Mouse (Mus musculus): ENCODE results near the gene Tmem198.
A peak's percentile ranks its signal among the peaks of the same experiment; 100 is the strongest.

The Tmem198 gene

DNA sequence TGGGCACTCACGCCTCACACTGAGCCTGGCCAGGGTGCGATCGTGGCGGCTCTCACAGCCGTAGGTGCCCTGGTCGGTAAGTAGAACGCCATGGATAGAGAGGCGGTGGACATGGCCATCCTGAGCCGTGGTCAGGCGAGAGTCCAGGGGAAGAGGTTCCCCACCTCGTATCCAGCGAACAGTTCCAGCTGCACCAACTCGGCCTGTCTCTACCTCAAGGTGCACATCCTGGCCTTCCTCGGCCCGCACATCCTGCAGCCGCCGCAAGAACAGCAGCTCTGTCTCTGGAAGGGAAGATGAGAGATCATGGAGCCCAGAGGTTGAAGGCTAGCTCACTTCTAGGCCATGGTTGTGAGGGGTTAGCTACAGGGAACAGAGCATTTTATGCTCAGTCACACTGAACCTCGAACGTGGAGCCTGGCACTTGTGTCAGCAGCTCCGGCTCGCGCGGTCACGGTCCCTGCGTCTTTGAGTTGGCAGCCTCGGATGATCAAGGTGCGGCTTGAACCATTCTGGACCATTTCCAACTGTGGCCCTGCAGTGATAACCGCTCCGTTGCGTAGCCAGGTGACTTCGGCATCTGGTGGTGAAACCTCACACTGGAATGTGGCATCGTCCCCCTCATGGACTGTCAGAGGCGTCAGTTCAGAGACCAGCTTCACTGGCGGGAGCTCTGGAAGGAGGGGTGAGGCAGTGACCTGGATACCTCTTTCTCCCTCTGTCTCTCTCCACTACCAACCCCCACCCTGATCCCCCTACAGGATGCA, 11.6 kb downstream of the Tmem198 start:
- DNase-seq, result no peak

- DNase-seq, result no peak
These were observed 13.3 kb downstream of the Tmem198 start for GRCm38 (mm10) chr1:75492579-75493170.

DNA sequence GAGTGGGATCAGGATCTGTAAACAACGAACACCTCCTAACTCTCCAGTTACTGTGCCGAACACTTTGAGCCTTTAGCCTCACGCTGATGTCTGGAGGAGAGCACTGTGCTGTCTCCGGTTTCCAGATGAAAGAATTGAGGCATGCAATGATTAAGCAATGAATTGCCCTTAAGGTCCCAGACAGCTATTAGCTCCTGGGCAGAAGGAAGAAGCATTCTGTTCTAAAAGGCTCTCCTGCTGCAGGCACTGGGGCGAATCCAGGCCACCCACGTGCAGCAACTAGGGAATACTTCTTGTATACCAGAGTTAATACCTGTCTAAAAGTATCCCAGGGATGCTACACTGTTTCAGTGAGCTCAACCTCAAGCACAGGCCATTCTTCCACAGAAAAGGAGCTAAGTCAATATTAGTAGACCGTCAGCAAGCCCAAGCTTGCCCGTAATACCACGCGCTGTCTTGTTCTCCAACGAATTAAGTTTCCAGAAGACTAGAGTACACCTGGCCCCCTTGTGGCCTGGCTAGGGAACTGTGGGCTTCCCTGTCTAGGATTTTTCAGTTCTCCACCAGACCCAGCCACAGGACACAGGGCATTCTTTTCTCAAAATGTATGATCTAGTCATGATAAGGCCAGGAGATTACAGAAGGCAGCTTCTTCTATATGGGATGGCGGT, 15.7 kb downstream of the Tmem198 start:
- DNase-seq, result peak; percentile 51

- DNase-seq, result no peak
These were observed 19.6 kb downstream of the Tmem198 start for GRCm38 (mm10) chr1:75498897-75499296.

GRCm38 (mm10) chr1:75499441-75499840, 20.1 kb downstream of the Tmem198 start:
- DNase-seq, result no peak

DNA sequence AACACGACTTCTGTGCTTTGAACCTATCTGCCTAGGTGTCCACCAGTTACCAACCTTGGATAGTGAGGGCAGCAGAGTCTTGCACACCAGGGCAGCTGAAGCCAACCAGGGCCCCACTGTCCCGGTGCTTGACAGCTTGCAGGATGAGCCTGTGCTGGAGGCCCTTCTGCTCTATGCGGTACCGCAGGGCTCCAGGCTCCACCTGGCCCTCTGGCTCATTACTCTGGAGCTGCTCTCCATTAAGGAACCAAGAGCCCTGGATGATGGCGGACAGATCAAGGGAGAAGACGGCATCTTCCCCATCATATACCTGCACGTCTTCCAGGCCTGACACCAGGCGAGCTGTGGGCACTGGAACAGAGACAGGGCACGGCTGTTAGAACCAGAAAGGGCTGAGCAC, 22.6 kb downstream of the Tmem198 start:
- no peak for DNase-seq

DNA sequence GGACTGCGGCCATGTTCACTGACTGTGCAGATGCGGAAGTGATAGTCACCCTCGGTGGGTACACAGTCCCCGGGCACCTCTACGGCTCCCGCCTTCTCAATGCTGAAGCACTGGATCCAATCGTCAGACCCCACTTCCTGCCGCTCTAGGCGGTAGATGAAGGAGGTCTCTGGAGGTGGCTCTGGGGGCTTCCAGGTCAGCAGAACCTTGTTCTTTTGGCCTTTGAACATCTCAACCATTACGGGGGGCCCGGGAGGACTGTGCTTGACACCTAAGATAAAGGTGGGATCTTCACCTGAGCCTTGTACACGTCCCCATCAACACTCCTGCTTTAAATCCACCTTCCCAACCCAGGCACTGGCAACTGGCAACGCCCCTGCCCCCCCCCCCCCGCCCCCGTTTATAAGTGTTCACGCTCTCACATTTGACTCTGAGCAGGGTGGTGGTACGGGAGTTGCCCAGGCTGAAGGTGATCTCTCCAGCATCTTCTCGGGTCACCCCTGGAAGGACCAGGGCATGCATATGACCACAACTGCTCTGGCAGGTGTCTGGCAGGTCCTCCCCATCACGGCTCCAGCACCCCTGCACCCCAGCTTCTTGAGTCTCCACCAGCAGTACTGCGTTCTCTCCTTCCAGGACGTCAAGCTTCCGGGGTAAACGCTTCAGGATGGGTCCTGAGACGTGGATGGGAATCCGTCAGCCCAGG, 23.8 kb downstream of the Tmem198 start:
- no peak for DNase-seq

DNA sequence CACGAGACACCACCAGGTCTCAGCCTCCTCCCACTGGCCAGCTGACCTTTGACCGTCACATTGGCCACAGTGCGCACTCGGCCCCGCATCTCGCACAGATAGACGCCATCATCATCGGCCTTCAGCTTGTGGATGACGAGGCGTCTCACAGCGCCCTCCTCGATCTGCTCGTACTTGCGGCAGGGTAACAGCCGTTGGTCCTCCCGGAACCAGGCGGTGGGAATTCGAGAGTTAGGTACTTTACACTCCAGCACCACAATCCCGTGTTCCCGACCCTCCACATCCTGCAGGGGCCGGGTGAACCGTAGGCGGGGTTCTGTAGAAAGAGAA, 24.3 kb downstream of the Tmem198 start:
- DNase-seq, result no peak

- DNase-seq, result no peak
These were observed 25.1 kb downstream of the Tmem198 start for GRCm38 (mm10) chr1:75504256-75505045.

DNA sequence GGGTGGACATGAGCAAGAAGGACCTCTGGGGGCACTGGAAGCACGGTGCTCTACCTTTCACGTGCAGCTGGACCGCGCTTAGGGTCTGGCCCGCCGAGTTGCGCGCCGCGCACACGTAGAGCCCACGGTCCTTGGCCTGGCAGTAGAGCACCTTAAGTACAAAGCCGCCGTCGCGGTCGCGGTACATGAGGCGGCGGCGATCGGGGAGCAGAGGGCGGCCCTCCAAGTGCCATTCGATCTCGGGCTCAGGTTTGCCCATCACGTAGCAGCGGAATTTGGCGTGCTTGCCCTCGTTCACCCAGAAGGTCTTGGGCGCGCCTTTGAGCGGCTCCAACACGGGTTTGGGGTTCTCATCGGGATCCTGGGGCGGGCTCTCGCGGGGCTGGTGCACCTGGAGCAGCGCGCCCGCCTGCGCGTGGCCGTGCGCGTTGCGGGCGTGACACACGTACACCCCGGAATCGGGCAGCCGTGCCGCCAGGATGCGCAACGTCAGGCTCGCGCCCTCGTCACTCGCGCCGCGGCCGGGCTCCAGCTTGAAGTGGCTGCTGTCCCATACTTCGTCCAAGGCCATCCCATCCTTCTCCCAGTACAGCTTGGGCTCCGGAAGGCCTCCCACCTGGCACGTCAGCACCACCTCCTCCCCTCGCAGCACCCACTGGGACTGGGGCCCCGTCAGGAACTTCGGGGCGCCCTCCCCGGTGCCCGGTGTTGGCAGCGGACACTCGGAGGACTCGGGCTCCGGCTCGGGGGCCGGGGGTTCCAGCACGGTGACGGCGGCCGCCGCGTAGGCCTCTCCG, 26.0 kb downstream of the Tmem198 start:
- peak; percentile 80 for DNase-seq

- DNase-seq, result peak; percentile 88
These were observed 26.9 kb downstream of the Tmem198 start, which contains the start of gene Obsl1 for GRCm38 (mm10) chr1:75505956-75506831. Gene Obsl1, minus strand, starts transcription at chr1:75506452.

- no peak for DNase-seq
These were observed 27.7 kb downstream of the Tmem198 start, which contains the start of gene Inha for GRCm38 (mm10) chr1:75507006-75507405. Gene Inha, plus strand, starts transcription at chr1:75507077.

- no peak for DNase-seq
These were observed 30.3 kb downstream of the Tmem198 start for GRCm38 (mm10) chr1:75509586-75509985.

GRCm38 (mm10) chr1:75510154-75510553, 30.8 kb downstream of the Tmem198 start:
- peak; percentile 33 for DNase-seq

- no peak for DNase-seq
These were observed 32.3 kb downstream of the Tmem198 start for GRCm38 (mm10) chr1:75511437-75512210.

DNA sequence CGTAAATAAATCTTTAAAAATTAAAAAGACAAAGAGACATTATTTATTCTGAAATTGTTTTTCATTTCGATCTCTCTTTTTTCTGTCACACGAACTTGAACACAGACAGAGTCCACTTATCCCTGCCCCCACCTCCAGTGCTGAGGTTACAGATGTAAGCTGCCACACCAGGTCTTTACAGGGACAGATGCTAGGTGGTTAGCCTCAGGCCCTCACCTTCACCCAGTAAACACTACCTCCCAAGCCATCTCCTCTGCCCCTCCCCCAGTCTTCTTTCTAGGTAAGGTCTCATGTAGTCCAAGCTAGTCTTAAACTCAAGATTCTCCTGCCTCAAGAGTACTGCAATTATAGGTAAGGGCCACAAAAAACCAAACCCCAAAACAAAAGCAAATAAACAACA, 33.2 kb downstream of the Tmem198 start:
- no peak for DNase-seq

DNA sequence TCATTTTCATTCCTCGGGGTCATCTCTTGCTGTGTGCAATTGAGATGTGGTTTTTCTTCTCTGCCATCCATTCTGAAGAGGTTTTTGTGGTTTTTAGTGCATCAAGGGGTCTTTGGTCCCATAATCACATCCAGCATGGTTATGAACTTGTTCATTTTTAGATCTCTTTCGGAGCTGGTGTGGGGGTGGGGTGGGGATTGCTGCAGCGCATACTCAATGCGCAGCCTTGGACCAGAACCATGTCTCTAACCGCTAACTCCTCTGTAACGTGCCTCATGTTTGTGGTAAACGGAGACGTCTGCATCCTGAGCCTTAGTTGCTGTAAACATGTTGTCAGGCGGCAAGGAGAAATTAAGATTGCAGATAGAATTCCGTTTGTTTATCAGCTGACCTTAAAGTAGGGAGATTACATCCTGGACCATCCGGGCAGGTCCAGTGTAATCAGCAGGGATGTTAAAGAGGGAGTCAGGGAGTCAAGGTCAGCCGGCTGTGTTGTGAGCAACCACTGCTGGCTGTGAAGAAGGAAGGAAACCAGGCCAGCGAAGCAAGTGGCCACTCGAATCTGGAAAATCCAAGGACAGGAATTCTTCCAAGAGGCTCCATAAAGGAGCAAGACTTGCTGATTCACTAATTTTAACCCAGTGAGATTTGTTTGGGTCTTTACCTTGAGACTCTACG, 37.5 kb downstream of the Tmem198 start:
- DNase-seq, result peak; percentile 14

GRCm38 (mm10) chr1:75517984-75518383, 38.7 kb downstream of the Tmem198 start:
- DNase-seq, result no peak

DNA sequence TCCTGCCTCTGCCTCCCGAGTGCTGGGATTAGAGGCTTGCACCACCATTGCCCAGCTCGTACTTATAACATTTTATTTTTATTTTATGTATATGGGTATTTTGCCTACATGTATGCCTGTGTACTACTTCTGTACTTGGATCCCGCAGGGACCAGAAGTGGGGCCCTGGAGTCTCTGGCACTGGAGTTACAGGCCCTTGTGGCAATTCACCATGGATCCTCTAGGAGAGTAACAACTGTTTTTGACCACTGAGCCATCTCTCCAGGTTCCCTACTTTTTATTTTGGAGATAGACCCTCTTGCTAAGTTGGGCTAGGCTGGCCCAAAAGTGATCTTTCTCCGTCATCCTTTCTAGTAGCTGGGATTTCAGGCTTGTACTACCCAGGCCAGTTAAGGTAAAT, 39.1 kb downstream of the Tmem198 start:
- DNase-seq, result no peak
